7 mouse cellular contexts compared by ENCODE assay signal in genomic region chr3:37420641-37421040, GRCm38 (mm10). TPM values are rescaled to one million over a fixed set of nuclear protein-coding genes. Genes with fewer than 3 reads are reported as not detected.
DNase-seq lines count a peak whose midpoint lies in the region; ATAC-seq and TF ChIP-seq lines count a peak whose summit lies in the region.

No protein-coding gene starts in this region.

- WGBS in hindbrain, embryonic 14.5 days, result 0% methylated on average over 24 of the region's 24 CpGs

- no peaks in the 10 kb centered on the region for H3K9me3 ChIP-seq in hindbrain, embryonic 14.5 days (ENCODE audit: control insufficient read depth, low read length)
- H3K9me3 ChIP-seq in megakaryocyte, embryonic 14.5 days, result no peaks in the 10 kb centered on the region

- H3K4me2 ChIP-seq in hindbrain, embryonic 14.5 days (replicated peaks), result peak overlapping the region; percentile 95

- intact Hi-C loops in left cerebral cortex, adult 2 months (cut with DNase I), result no loop called here

- no peak for TF ChIP-seq CTCF in left cerebral cortex, adult 2 months (IDR thresholded peaks at IDR 0.05)

- peak in 1 of 2 experiments; percentile 28 for DNase-seq in left cerebral cortex, adult 2 months (ENCODE audit: extremely low spot score in 1 of 2, low spot score in 2 of 2)
- no peak for DNase-seq in left cerebral cortex, adult 9 months (ENCODE audit: low spot score in 2 of 2)
- peak; percentile 64 for DNase-seq in MN1 (ENCODE audit: low spot score)
- DNase-seq in c-Kit-negative CD71-positive TER-119-positive erythroid progenitor cells, embryonic 14.5 days (ENCODE audit: low read depth, low spot score), result peak; percentile 29
- peak; percentile 27 for DNase-seq in hindbrain, embryonic 14.5 days (ENCODE audit: low spot score)

- H3K27me3 ChIP-seq in hindbrain, embryonic 14.5 days (ENCODE audit: control insufficient read depth, insufficient read depth, low read length), result no peaks in the 10 kb centered on the region
- H3K27me3 ChIP-seq in megakaryocyte, embryonic 14.5 days (replicated peaks), result no peaks in the 10 kb centered on the region

- H3K27ac ChIP-seq in left cerebral cortex, adult 2 months, result peak overlapping the region; percentile 4; the same call in 1 of the 2 replicates
- peak overlapping the region; percentile 83 for H3K27ac ChIP-seq in hindbrain, embryonic 14.5 days

- ATAC-seq in hindbrain, embryonic 14.5 days (ENCODE audit: low FRiP score), result no peak
- ATAC-seq in erythroid progenitor cell, adult 5-6 weeks (replicated peaks; ENCODE audit: low FRiP score, poor library complexity, severe bottlenecking), result no peak

- H3K4me3 ChIP-seq in left cerebral cortex, adult 2 months, result peak overlapping the region; percentile 67
- peak overlapping the region; percentile 98 for H3K4me3 ChIP-seq in hindbrain, embryonic 14.5 days (replicated peaks; ENCODE audit: low read length)
- peak overlapping the region; percentile 92 for H3K4me3 ChIP-seq in megakaryocyte, embryonic 14.5 days (replicated peaks)

- H3K9ac ChIP-seq in hindbrain, embryonic 14.5 days, result peak overlapping the region; percentile 75

- peaks cover 18% of the 10 kb centered on the region for H3K4me1 ChIP-seq in hindbrain, embryonic 14.5 days (replicated peaks; ENCODE audit: control insufficient read depth, insufficient read depth, low read length)
- peaks cover 34% of the 10 kb centered on the region for H3K4me1 ChIP-seq in megakaryocyte, embryonic 14.5 days

- H3K36me3 ChIP-seq in hindbrain, embryonic 14.5 days (replicated peaks; ENCODE audit: control insufficient read depth, insufficient read depth), result peaks cover 10% of the 10 kb centered on the region
- peaks cover 29% of the 10 kb centered on the region for H3K36me3 ChIP-seq in megakaryocyte, embryonic 14.5 days (replicated peaks; ENCODE audit: low read length)

RNA-seq across cellular contexts. Expression of gene Nudt6, which starts 0.6 kb away (rescaled TPM):
- 1 to 10 TPM; 6.2 to 8.4 TPM for total RNA-seq in left cerebral cortex, adult 2 months (2021)
- 6.8 and 8.7 TPM in 2 replicates for polyA plus RNA-seq in hindbrain, embryonic 14.5 days (2014; fragmentation: Nextera tagmentation; extraction: Ambion mirVana)
- 11.3 and 12.7 TPM in 2 replicates for polyA plus RNA-seq in megakaryocyte, embryonic 14.5 days (2012; ENCODE audit: insufficient read depth, low replicate concordance)
- not detected in 2 replicates for total RNA-seq in erythroid progenitor cell, adult 5-6 weeks (2015; ENCODE audit: low replicate concordance)
- total RNA-seq in erythroid progenitor cell, adult 5-6 weeks (2017; ENCODE audit: low replicate concordance), result 2.2 TPM in 1 of 2 replicates, not detected in the other

RNA-seq across cellular contexts. Expression of gene Spata5, which starts 0.9 kb away (rescaled TPM):
- total RNA-seq in left cerebral cortex, adult 2 months (2021), result 10 to 100 TPM; 19.1 to 20.4 TPM
- polyA plus RNA-seq in hindbrain, embryonic 14.5 days (2014; fragmentation: Nextera tagmentation; extraction: Ambion mirVana), result 33.1 and 35.6 TPM in 2 replicates
- 3.3 TPM in 1 of 2 replicates, not detected in the other for polyA plus RNA-seq in megakaryocyte, embryonic 14.5 days (2012; ENCODE audit: insufficient read depth, low replicate concordance)
- total RNA-seq in erythroid progenitor cell, adult 5-6 weeks (2015; ENCODE audit: low replicate concordance), result 4.2 and 14.4 TPM in 2 replicates
- 8.3 and 31.3 TPM in 2 replicates for total RNA-seq in erythroid progenitor cell, adult 5-6 weeks (2017; ENCODE audit: low replicate concordance)

Comparison
In these comparisons a context has a peak if more than half of its experiments do, and no peak if none do; other contexts are left out.
1. DNase-seq: peak in MN1 (single experiment), c-Kit-negative CD71-positive TER-119-positive erythroid progenitor cells, embryonic 14.5 days (single experiment) and hindbrain, embryonic 14.5 days (single experiment); none in left cerebral cortex, adult 9 months (0 of 2).
2. Peak in every context shown above with its lines, with median percentiles within 50 percentile points of each other: H3K4me3 ChIP-seq.